Mouse (Mus musculus): ENCODE measurements at regions not wholly inside any gene's neighbourhood (a gene's known extent, or its start where the extent isn't known, plus 50 kb on each side); places are given as distances from the start of the nearest gene placed in this dataset.

- TF ChIP-seq POLR2A (IDR thresholded peaks at IDR 0.05; ENCODE audit: insufficient read depth, low read length) (no peak), CTCF (IDR thresholded peaks at IDR 0.05; ENCODE audit: low read depth, low read length) (no peak), EP300 (IDR thresholded peaks at IDR 0.05; ENCODE audit: insufficient read depth, low read depth, low read length) (no peak)
Measured at GRCm38 (mm10) chr3:151124131-151124530, 313.6 kb upstream of the Adgrl4 start.
